Comparison of ENCODE assay signal across 23 mouse cellular contexts in genomic region chr19:5957371-5957770, GRCm38 (mm10). TPM values are rescaled to one million over a fixed set of nuclear protein-coding genes. Genes with fewer than 3 reads are reported as not detected.
"Had no signal": no experiment of that assay in that cellular context is flagged by ENCODE, and none has a peak within 500 bp of the region (broad histone marks: within the 10 kb centered on the region; RNA-seq: fewer than 3 reads in every experiment).

No protein-coding gene starts in this region.

- H3K27ac ChIP-seq: hindbrain, postnatal 0 days; left cerebral cortex, adult 2 months; midbrain, embryonic 12.5 days; midbrain, embryonic 15.5 days; neural tube, embryonic 13.5 days; stomach, embryonic 15.5 days had no signal

- H3K27me3 ChIP-seq: midbrain, embryonic 12.5 days; midbrain, embryonic 15.5 days; neural tube, embryonic 13.5 days; stomach, embryonic 15.5 days had no signal

- H3K9ac ChIP-seq: midbrain, embryonic 12.5 days; midbrain, embryonic 15.5 days; neural tube, embryonic 13.5 days; stomach, embryonic 15.5 days had no signal

- H3K4me3 ChIP-seq: left cerebral cortex, adult 2 months; midbrain, embryonic 12.5 days; midbrain, embryonic 15.5 days; myocyte; neural tube, embryonic 13.5 days; stomach, embryonic 15.5 days had no signal

- ATAC-seq: midbrain, embryonic 15.5 days had no signal

- H3K9me3 ChIP-seq: midbrain, embryonic 12.5 days; midbrain, embryonic 15.5 days; neural tube, embryonic 13.5 days; stomach, embryonic 15.5 days had no signal

- H3K4me2 ChIP-seq: midbrain, embryonic 12.5 days; midbrain, embryonic 15.5 days; neural tube, embryonic 13.5 days; stomach, embryonic 15.5 days had no signal

- H3K36me3 ChIP-seq: midbrain, embryonic 15.5 days had no signal

RNA-seq across cellular contexts. Expression of gene Slc22a20, which starts 28.6 kb away (rescaled TPM):
- total RNA-seq: hindbrain, postnatal 0 days; layer of hippocampus, adult 8-10 months; layer of hippocampus, postnatal 14 days; left cerebral cortex, adult 2 months; left cerebral cortex, postnatal 10 days; left cerebral cortex, postnatal 36 days; megakaryocyte progenitor cell, adult 5-6 weeks; megakaryocyte-erythroid progenitor cell, adult 5-6 weeks; monocyte, adult 5-6 weeks had no signal
- polyA plus RNA-seq: hindbrain, postnatal 0 days; inflammation-experienced regulatory T-cells, adult 6 months; intestine, embryonic 16.5 days; kidney, adult 2 months; kidney, embryonic 14.5 days; limb, embryonic 11.5 days; limb, embryonic 14.5 days; lung, adult 2 months; lung, embryonic 16.5 days; midbrain, embryonic 12.5 days; midbrain, embryonic 15.5 days; myocyte; neural tube, embryonic 13.5 days; stomach, embryonic 15.5 days; thymus, postnatal 0 days had no signal

RNA-seq across cellular contexts. Expression of gene Cdc42ep2, which starts 32.8 kb away (rescaled TPM):
- total RNA-seq: megakaryocyte progenitor cell, adult 5-6 weeks; megakaryocyte-erythroid progenitor cell, adult 5-6 weeks had no signal
